Mouse (Mus musculus): ENCODE measurements around the gene Repin1. TPM values are rescaled to one million over a fixed set of nuclear protein-coding genes. Genes with fewer than 3 reads are reported as not detected.
A peak's percentile ranks its signal among the peaks of the same experiment; 100 is the strongest.

The Repin1 gene
- total RNA-seq, 2 experiments from 2014 or later: 56.5 to 58.0 TPM

DNA sequence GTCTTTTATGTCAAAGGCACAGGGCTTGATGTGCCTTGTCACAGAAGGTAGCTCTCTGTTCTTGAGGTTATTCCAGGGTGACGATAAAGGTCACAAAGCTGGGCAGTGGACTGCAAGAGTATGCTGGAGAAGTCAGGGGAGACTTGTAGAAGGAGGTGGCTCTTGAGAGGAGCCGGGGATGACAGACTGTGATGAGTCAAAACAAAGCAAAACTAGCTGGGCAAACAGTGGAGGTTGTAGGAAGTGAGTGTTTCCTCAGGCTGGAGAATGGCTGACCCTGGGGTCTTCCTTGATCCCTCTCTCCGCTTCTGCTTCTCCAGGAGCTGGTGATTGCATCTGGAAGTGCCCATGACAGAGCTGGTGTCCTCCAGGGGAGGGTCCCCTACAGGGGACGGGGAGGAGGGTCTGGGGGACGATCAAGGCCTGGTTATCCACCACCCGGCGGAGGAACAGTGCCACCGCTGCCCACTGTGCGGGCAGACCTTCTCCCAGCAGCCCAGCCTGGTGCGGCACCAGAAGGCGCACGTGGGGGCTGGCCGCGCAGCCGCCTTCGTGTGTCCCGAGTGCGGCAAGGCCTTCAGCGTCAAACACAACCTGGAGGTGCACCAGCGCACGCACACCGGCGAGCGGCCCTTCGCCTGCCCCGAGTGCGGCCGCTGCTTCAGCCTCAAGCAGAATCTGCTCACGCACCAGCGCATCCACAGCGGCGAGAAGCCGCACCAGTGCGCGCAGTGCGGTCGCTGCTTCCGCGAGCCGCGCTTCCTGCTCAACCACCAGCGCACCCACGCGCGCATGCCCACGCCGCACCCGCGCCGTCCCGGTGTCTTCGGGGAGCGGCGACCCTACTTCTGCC, 35.4 kb downstream of the Repin1 start:
- intact Hi-C loops (cut with DNase I): no loop called here
- H3K4me3 ChIP-seq: peak overlapping the region; percentile 54
- peak overlapping the region; percentile 72 for H3K27ac ChIP-seq
- no peak for TF ChIP-seq CTCF (IDR thresholded peaks at IDR 0.05)
- DNase-seq (ENCODE audit: extremely low spot score in 1 of 2, low spot score in 2 of 2): peak; percentile 65 to 70

GRCm38 (mm10) chr6:48629661-48630034, 36.0 kb downstream of the Repin1 start:
- TF ChIP-seq CTCF (IDR thresholded peaks at IDR 0.05): no peak
- peak overlapping the region; percentile 72 for H3K27ac ChIP-seq
- intact Hi-C loops (cut with DNase I): no loop called here

DNA sequence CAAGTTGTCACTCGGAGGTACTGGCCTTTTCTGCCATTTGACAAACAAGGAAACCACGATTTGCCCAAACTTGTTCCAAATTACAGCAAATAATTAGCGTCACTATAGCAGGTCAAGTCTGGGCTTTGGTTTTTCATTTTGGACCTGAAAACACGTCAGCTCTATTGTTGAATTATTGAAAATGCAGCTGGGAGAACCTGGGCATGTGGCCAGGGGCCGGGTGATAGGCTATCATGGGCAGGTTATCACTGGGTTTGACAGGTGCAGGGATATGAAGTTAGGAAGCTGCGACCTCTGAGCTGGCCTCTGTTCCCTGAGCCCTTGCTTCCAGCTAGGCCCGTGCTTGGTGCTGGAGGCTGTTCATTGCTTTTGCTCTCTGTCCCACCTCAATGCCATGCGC, 37.1 kb downstream of the Repin1 start:
- Histone ChIP-seq H3K4me3 (no peak overlapping the region), H3K27ac (no peak overlapping the region)
- no peak for DNase-seq (ENCODE audit: extremely low spot score in 1 of 2, low spot score in 2 of 2)
- intact Hi-C loops (cut with DNase I): no loop called here
- no peak for TF ChIP-seq CTCF (IDR thresholded peaks at IDR 0.05)

More at GRCm38 (mm10) chr6:48629661-48630034, 36.0 kb downstream of the Repin1 start:
- H3K4me3 ChIP-seq: peak overlapping the region; percentile 54
- DNase-seq (ENCODE audit: extremely low spot score in 1 of 2, low spot score in 2 of 2): no peak

DNA sequence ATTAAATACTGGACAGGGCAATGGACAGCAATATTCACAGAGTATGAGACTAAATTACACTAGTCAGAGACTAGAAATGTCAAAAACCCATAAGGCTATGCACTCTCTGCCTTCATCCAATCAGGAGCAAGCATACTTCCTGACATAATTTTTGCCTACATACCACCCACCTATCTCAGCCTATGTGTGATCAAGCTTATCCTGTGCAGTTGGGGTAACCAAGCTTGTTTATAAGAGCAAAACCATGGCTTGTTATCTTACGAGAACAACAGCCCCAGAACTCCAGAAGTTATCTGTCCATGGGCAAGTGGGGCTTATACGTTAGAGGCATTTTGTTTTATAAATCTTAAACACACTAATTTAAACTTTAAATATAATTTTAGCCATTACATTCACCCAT, 41.4 kb downstream of the Repin1 start:
- no peak for DNase-seq (ENCODE audit: extremely low spot score in 1 of 2, low spot score in 2 of 2)
- intact Hi-C loops (cut with DNase I): no loop called here
- TF ChIP-seq CTCF (IDR thresholded peaks at IDR 0.05): no peak
- H3K27ac ChIP-seq: no peak overlapping the region
- H3K4me3 ChIP-seq: no peak overlapping the region

DNA sequence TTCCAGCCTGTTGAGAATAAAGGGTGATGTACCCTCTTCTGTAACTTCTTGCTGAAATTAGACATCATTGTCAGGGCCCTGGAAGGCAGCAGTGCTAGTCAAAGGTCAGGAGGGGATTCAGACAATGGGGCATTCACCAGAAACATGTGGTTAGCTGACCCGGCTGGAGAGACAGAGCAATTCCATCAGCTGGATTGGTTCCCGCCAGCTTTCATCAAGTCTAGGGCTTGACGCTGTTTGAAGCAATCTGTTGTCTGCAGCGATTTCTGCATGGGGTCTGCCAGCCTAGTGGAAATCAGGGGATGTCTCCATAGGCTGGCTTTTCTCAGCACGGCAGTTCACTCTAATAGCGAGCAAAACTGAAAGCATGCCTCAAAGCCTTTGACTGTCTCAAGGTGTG, 42.8 kb downstream of the Repin1 start:
- Histone ChIP-seq H3K4me3 (no peak overlapping the region), H3K27ac (no peak overlapping the region)
- intact Hi-C loops (cut with DNase I): no loop called here
- DNase-seq (ENCODE audit: extremely low spot score in 1 of 2, low spot score in 2 of 2): no peak
- TF ChIP-seq CTCF (IDR thresholded peaks at IDR 0.05): no peak

DNA sequence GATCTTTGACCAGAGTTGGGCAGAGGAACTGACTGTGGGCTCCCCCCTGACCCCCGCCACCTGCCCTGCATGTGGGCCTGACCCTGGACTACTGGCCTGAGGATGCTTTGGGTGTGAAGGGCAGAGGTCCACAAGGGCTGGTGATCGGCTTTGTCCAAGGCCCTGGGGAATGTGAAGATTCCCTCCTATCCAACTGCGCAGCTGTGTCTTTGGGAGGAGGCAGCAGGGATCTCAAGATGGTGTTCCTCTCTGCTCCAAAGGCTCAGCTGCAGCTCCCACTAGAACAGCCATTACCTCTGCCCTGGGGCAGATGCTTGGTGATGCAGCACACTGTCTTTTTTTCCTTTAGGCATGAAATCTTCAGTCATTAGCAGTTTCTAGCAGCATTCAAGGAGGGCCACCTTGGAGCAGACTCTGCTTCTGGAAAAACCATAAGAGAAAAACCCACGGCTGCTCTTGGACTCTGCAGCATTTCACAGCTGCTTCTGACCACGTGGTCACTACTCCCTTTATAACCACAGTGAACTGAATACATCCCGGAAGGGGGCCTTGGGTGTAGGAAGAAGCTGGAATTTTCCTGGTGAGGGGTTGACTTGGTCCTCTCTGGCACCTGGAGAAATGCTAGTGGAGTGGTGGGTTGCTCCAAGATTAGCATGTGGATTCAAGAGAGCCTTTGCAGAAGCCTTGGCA, 44.3 kb downstream of the Repin1 start:
- TF ChIP-seq CTCF (IDR thresholded peaks at IDR 0.05): no peak
- no peak for DNase-seq (ENCODE audit: extremely low spot score in 1 of 2, low spot score in 2 of 2)
- intact Hi-C loops (cut with DNase I): no loop called here
- Histone ChIP-seq H3K4me3 (no peak overlapping the region), H3K27ac (no peak overlapping the region)

DNA sequence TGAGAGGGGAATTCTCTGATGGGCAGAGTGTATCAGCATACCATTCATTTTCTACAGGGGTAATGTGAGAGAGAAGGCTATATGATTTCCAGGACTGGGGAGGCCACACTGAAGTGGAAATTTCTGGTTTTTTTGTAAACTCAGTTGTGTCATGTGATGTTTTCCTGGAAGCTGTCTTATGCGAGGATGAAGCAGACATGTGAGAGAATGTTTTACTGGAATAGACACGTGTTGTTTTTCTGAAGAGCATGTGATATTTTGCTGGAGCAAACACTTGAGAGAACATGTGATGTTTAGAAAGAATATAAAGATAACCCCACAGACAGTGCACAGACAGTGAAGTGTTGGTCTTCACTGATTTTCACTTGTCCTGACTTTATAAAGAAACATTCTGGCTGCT, 44.9 kb downstream of the Repin1 start:
- Histone ChIP-seq H3K4me3 (no peak overlapping the region), H3K27ac (no peak overlapping the region)
- no peak for DNase-seq (ENCODE audit: extremely low spot score in 1 of 2, low spot score in 2 of 2)
- intact Hi-C loops (cut with DNase I): no loop called here
- no peak for TF ChIP-seq CTCF (IDR thresholded peaks at IDR 0.05)

- Histone ChIP-seq H3K4me3 (no peak overlapping the region), H3K27ac (no peak overlapping the region)
- DNase-seq (ENCODE audit: extremely low spot score in 1 of 2, low spot score in 2 of 2): no peak
- TF ChIP-seq CTCF (IDR thresholded peaks at IDR 0.05): no peak
- intact Hi-C loops (cut with DNase I): loop anchor here (5.0 kb wide), 2 partner anchors 99 to 464 kb away; no protein-coding TSS in a partner anchor
Observed at GRCm38 (mm10) chr6:48641391-48641790, 47.7 kb downstream of the Repin1 start.

GRCm38 (mm10) chr6:48642764-48643292, 49.1 kb downstream of the Repin1 start:
- no peak for DNase-seq (ENCODE audit: extremely low spot score in 1 of 2, low spot score in 2 of 2)
- intact Hi-C loops (cut with DNase I): loop anchor here (2.0 to 5.0 kb wide), 3 partner anchors 60 to 466 kb away; no protein-coding TSS in a partner anchor
- Histone ChIP-seq H3K27ac (no peak overlapping the region), H3K4me3 (no peak overlapping the region)
- peak; percentile 68 for TF ChIP-seq CTCF (IDR thresholded peaks at IDR 0.05)

GRCm38 (mm10) chr6:48645660-48646308, 52.1 kb downstream of the Repin1 start:
- no peak overlapping the region for H3K4me3 ChIP-seq
- TF ChIP-seq CTCF (IDR thresholded peaks at IDR 0.05): peak; percentile 89
- no peak overlapping the region for H3K27ac ChIP-seq
- DNase-seq (ENCODE audit: extremely low spot score in 1 of 2, low spot score in 2 of 2): peak; percentile 62 to 63
- intact Hi-C loops (cut with DNase I): loop anchor here (1.0 kb wide), 1 partner anchor 127 kb away; no protein-coding TSS in a partner anchor

DNA sequence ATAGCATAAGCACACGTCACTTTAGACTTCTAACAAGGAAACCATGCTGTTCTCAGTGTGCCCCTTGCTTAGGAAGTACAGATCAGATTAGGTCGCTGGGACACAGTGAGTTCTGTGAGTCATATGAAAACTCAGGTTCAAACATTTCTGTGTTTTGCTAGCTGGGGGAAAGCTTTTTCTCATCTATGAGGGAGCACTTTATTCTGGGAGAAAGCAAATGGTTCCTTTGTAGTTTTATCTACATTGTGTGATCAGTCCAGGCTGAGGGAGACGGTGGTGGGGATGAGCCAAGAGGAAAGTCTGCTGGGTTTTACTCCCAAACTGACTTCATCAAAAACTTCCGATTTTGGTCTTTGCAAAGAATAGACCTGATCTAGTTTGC, 52.6 kb downstream of the Repin1 start:
- intact Hi-C loops (cut with DNase I): no loop called here

DNA sequence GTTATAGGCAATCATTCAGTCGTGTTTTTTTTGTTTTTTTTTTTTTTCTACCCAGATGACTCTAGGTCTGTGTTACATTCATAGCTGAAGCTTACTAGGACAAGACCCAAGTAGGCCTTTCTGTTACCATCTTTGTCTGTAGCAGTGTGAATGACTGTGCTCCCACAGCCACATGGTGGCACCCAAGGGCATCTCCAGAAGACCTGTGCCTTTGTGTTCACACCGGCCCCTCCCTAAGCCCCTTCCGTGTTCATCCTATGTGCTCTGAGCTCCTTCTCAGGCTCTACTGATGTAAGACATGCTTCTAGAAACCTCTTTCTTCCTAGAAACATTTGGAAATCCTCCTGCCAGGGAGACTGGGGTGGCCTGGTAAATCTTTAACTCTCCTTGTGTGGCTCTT, 53.3 kb downstream of the Repin1 start, which contains the start of gene Gimap8:
Gene Gimap8 (plus strand): TSS at position 240 of the 400 bp plus-strand sequence.
- intact Hi-C loops (cut with DNase I): no loop called here
- Histone ChIP-seq H3K27ac (no peak within 1 kb of the TSS), H3K4me3 (no peak within 1 kb of the TSS)
- DNase-seq (ENCODE audit: extremely low spot score in 1 of 2, low spot score in 2 of 2): peak in 1 of 2 experiments; percentile 22
- peak; percentile 48 for TF ChIP-seq CTCF (IDR thresholded peaks at IDR 0.05)

More for the DNA sequence above, 52.6 kb downstream of the Repin1 start:
- DNase-seq (ENCODE audit: extremely low spot score in 1 of 2, low spot score in 2 of 2): no peak
- Histone ChIP-seq H3K27ac (no peak overlapping the region), H3K4me3 (no peak overlapping the region)
- no peak for TF ChIP-seq CTCF (IDR thresholded peaks at IDR 0.05)

All from left cerebral cortex, adult 2 months (tissue).